11 mouse cellular contexts compared by ENCODE assay signal in the genomic region with DNA sequence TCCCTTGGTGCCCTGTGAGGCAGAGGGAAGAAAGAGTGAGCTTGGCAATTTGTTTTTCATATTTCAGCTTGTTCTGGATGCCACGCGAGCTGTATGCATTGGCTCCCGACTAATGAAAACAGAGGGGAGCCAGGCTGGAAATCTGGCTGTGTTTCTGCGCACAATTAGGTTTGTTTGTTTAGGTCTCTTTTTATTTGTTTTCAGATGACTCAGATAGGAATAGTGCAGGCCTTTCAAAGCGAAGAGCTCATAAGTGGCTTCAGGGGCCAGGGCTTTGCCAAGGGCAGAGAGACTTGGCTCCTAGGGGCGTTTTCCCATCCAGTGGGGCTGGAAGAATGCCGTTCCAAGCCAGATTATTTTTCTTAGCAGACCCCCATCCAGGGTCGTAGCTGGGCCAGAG.
DNase-seq lines count a peak whose midpoint lies in the region.
"Had no signal": no experiment of that assay in that cellular context is flagged by ENCODE, and none has a peak within 500 bp of the region (broad histone marks: within the 10 kb centered on the region; RNA-seq: fewer than 3 reads in every experiment).

No protein-coding gene starts in this region.

- H3K36me3 ChIP-seq in embryonic facial prominence, embryonic 10.5 days (replicated peaks): no peaks in the 10 kb centered on the region
- H3K36me3 ChIP-seq: heart, embryonic 15.5 days; liver, embryonic 12.5 days had no signal

- no peak overlapping the region for H3K27ac ChIP-seq in embryonic facial prominence, embryonic 10.5 days (replicated peaks)
- H3K27ac ChIP-seq: heart, embryonic 15.5 days; liver, embryonic 12.5 days had no signal

- no peaks in the 10 kb centered on the region for H3K27me3 ChIP-seq in embryonic facial prominence, embryonic 10.5 days (replicated peaks; ENCODE audit: low read depth, poor library complexity, severe bottlenecking)

- H3K4me3 ChIP-seq in embryonic facial prominence, embryonic 10.5 days: no peak overlapping the region
- H3K4me3 ChIP-seq: heart, embryonic 15.5 days; liver, embryonic 12.5 days had no signal

- H3K9me3 ChIP-seq in embryonic facial prominence, embryonic 10.5 days: no peaks in the 10 kb centered on the region
- H3K9me3 ChIP-seq: heart, embryonic 15.5 days; liver, embryonic 12.5 days had no signal

- H3K4me1 ChIP-seq in embryonic facial prominence, embryonic 10.5 days: peaks cover 18% of the 10 kb centered on the region
- H3K4me1 ChIP-seq: heart, embryonic 15.5 days; liver, embryonic 12.5 days had no signal

- DNase-seq in gastrocnemius, postnatal 14 days: peak; percentile 28
- DNase-seq in gastrocnemius, adult 8-10 months (ENCODE audit: low spot score in 2 of 2): no peak
- peak; percentile 31 for DNase-seq in 3134 (ENCODE audit: extremely low read depth, insufficient read length, low spot score)
- DNase-seq in embryonic facial prominence, embryonic 10.5 days (ENCODE audit: low spot score): peak; percentile 38
- DNase-seq in lung, postnatal 10 days: peak; percentile 22
- no peak for DNase-seq in frontal cortex, adult 2 months (ENCODE audit: extremely low spot score in 1 of 2, low spot score in 1 of 2)
- DNase-seq in B cell, adult 2 months: no peak
- DNase-seq: cerebellum, adult 11 months; kidney, adult 9 months had no signal

- 49% methylated on average over 8 of the region's 8 CpGs for WGBS in embryonic facial prominence, embryonic 10.5 days

- intact Hi-C loops in gastrocnemius, postnatal 14 days (cut with DNase I; ENCODE audit: low total_unique reads): no loop called here

Comparison
In these comparisons a context has a peak if more than half of its experiments do, and no peak if none do; other contexts are left out.
1. DNase-seq: peak in gastrocnemius, postnatal 14 days (single experiment), 3134 (single experiment), embryonic facial prominence, embryonic 10.5 days (single experiment) and lung, postnatal 10 days (single experiment); none in gastrocnemius, adult 8-10 months (0 of 2), frontal cortex, adult 2 months (0 of 2) and B cell, adult 2 months (0 of 2).